Mouse (Mus musculus): ENCODE results near the gene Ap3s2. TPM values are rescaled to one million over a fixed set of nuclear protein-coding genes. Genes with fewer than 3 reads are reported as not detected.

Ap3s2 gene
- polyA plus RNA-seq, 1 experiment, result 14.3 TPM

DNA sequence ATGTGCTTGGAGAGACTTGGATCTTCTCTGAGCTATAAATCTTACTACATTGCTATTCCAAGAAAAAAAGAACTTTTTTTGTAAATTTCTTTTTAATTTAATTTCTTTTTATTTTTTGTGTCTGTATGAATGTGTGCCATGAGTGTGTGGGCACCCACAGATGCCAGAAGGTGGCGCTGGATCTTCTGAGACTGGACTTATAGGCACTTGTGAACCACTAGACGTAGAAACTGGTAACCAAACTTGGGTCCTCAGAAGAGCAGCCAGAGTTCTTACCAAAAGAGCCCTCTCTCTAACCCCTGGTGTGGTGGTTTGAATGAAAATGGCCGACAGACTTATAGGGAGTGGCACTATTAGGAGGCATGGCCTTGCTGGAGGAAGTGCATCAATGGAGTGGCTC is 30.6 kb upstream of the Ap3s2 start:
- no peaks in the 10 kb centered on the region for H3K79me2 ChIP-seq (ENCODE audit: control insufficient read depth, insufficient read depth)

DNA sequence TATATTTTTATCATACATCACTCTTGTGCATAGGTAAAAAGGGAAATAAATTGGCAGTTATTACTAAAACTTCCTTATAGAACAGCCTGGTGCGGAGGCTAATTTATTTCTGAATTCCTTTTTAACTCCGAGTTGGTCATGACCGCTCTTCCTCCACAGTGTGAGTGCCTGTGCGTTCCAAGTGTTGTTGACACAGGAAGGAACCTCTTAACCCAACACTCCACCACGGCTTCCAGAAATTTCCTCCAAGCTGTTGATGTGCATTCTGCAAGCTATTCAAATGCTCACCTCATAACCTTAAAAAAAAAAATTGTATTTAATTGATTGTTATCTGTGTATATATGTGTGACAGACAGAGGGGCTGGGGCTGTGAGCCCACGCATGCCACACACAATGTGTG is 29.8 kb upstream of the Ap3s2 start:
- Histone ChIP-seq H3K27me3 (ENCODE audit: control insufficient read depth, insufficient read depth, insufficient read length) (peaks cover 8% of the 10 kb centered on the region), H3K79me2 (ENCODE audit: control insufficient read depth, insufficient read depth) (no peaks in the 10 kb centered on the region), H3ac (ENCODE audit: control insufficient read depth, insufficient read length, low read depth) (no peak overlapping the region), H3K4me3 (ENCODE audit: insufficient read depth, poor library complexity, severe bottlenecking) (no peak overlapping the region), H3K36me3 (ENCODE audit: control insufficient read depth, insufficient read depth) (no peaks in the 10 kb centered on the region), H3K79me3 (ENCODE audit: low read depth) (no peaks in the 10 kb centered on the region)
- no peak for TF ChIP-seq MYOG (IDR thresholded peaks at IDR 0.05; ENCODE audit: control insufficient read depth, extremely low read depth, insufficient read length)
- TF ChIP-seq MAX (IDR thresholded peaks at IDR 0.05), result no peak
- no peak for TF ChIP-seq CEBPB (IDR thresholded peaks at IDR 0.05; ENCODE audit: low read depth)
- TF ChIP-seq CTCF (IDR thresholded peaks at IDR 0.05; ENCODE audit: control insufficient read depth, insufficient read depth, insufficient read length), result no peak
- no peak for TF ChIP-seq MYOD1 (IDR thresholded peaks at IDR 0.05; ENCODE audit: control insufficient read depth, insufficient read length, low read depth)
- TF ChIP-seq FOSL1 (IDR thresholded peaks at IDR 0.05; ENCODE audit: insufficient read depth, low read length, poor library complexity, severe bottlenecking), result no peak
- no peak for TF ChIP-seq USF1 (IDR thresholded peaks at IDR 0.05; ENCODE audit: low read depth)

More for the DNA sequence above, 30.6 kb upstream of the Ap3s2 start:
- no peak for TF ChIP-seq FOSL1 (IDR thresholded peaks at IDR 0.05; ENCODE audit: insufficient read depth, low read length, poor library complexity, severe bottlenecking)
- TF ChIP-seq MYOD1 (IDR thresholded peaks at IDR 0.05; ENCODE audit: control insufficient read depth, insufficient read length, low read depth), result no peak
- TF ChIP-seq CEBPB (IDR thresholded peaks at IDR 0.05; ENCODE audit: low read depth), result no peak
- TF ChIP-seq MYOG (IDR thresholded peaks at IDR 0.05; ENCODE audit: control insufficient read depth, extremely low read depth, insufficient read length), result no peak
- no peak for TF ChIP-seq MAX (IDR thresholded peaks at IDR 0.05)
- TF ChIP-seq USF1 (IDR thresholded peaks at IDR 0.05; ENCODE audit: low read depth), result no peak
- TF ChIP-seq CTCF (IDR thresholded peaks at IDR 0.05; ENCODE audit: control insufficient read depth, insufficient read depth, insufficient read length), result no peak
- Histone ChIP-seq H3K36me3 (ENCODE audit: control insufficient read depth, insufficient read depth) (no peaks in the 10 kb centered on the region), H3K4me3 (ENCODE audit: insufficient read depth, poor library complexity, severe bottlenecking) (no peak overlapping the region), H3ac (ENCODE audit: control insufficient read depth, insufficient read length, low read depth) (no peak overlapping the region), H3K27me3 (ENCODE audit: control insufficient read depth, insufficient read depth, insufficient read length) (peaks cover 8% of the 10 kb centered on the region), H3K79me3 (ENCODE audit: low read depth) (no peaks in the 10 kb centered on the region)

DNA sequence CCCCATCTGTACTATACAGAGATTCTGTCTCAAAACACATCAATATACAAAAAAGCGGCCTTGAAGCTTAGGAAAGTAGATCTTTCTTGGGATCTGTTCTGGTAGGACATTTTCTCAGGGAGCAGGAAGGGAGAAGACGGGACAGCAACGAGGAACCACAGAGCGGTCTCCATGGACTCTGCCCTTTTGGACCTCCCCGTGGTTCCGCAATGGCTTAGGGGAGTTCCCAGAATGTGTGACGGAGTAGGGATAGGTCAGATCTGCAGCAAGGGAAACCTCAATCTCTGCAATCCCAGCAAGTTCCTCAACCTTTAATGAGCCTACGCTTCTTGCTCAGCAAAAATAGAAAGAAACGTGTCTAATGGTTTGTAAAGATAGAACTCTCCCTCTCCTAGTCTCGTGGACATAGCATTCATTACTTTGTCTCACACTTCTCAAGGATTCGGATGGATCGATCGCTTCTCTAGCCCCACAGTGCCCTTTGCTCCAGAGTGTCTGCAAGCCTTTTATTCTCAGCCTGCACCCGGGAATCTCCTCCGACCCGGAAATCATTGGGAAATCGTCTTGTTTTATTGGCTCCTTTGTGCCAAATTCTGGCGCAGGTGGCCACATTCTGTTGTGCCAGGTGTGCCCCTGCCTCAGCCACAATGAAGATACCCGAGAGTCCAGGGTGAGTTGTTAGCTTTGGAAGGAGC is 15.2 kb upstream of the Ap3s2 start:
- Histone ChIP-seq H3K27me3 (ENCODE audit: control insufficient read depth, insufficient read depth, insufficient read length) (no peaks in the 10 kb centered on the region), H3K79me3 (ENCODE audit: low read depth) (no peaks in the 10 kb centered on the region), H3K79me2 (ENCODE audit: control insufficient read depth, insufficient read depth) (peaks cover 15% of the 10 kb centered on the region), H3K36me3 (ENCODE audit: control insufficient read depth, insufficient read depth) (no peaks in the 10 kb centered on the region), H3ac (ENCODE audit: control insufficient read depth, insufficient read length, low read depth) (peak overlapping the region; percentile 81), H3K4me3 (ENCODE audit: insufficient read depth, poor library complexity, severe bottlenecking) (peak overlapping the region; percentile 50)
- TF ChIP-seq FOSL1 (IDR thresholded peaks at IDR 0.05; ENCODE audit: insufficient read depth, low read length, poor library complexity, severe bottlenecking) (no peak), MAX (IDR thresholded peaks at IDR 0.05) (peak; percentile 6)

DNA sequence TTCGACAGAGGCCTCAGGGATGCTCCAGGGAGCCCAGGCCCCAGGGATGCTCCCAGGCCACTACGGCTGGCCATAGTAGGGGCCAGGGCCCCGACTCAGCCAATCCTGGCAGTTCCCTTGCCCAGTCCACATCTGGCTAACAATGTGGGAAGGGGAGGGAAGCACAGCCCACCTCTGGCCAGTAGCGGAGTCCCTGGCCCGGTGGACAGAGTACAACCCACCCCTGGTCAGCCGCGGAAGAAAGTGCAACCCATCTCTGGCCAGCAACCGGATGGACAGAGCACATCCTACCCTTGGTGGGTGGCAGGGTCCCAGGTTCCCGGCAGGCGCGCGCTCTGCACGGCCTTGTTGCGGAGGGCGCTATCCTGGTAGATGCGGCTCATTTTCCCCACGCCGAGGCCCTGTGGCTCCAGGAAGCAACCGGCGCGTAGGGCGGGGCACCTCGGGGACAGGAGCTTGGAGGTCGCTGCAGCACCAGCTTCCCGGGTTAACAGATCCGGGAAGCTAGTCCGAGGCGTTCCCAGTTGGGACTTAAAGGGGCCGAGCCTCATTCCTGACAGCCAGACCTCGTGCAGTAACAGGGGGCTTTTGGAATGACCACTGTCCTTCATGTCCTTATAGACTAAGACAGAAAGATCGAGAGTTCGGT is 14.5 kb upstream of the Ap3s2 start, which contains the start of gene Arpin:
Gene Arpin, minus strand, starts transcription at position 498 of the 649 bp plus-strand sequence.
- H3K27me3 ChIP-seq (ENCODE audit: control insufficient read depth, insufficient read depth, insufficient read length), result no peaks in the 10 kb centered on the region
- no peaks in the 10 kb centered on the region for H3K79me3 ChIP-seq (ENCODE audit: low read depth)
- H3K4me3 ChIP-seq (ENCODE audit: insufficient read depth, poor library complexity, severe bottlenecking), result peak within 1 kb of the TSS; percentile 50
- H3K36me3 ChIP-seq (ENCODE audit: control insufficient read depth, insufficient read depth), result peaks cover 1% of the 10 kb centered on the region
- H3ac ChIP-seq (ENCODE audit: control insufficient read depth, insufficient read length, low read depth), result peak within 1 kb of the TSS; percentile 81
- no peak for TF ChIP-seq CTCF (IDR thresholded peaks at IDR 0.05; ENCODE audit: control insufficient read depth, insufficient read depth, insufficient read length)
- TF ChIP-seq MAX (IDR thresholded peaks at IDR 0.05), result peak; percentile 26
- peaks cover 15% of the 10 kb centered on the region for H3K79me2 ChIP-seq (ENCODE audit: control insufficient read depth, insufficient read depth)

DNA sequence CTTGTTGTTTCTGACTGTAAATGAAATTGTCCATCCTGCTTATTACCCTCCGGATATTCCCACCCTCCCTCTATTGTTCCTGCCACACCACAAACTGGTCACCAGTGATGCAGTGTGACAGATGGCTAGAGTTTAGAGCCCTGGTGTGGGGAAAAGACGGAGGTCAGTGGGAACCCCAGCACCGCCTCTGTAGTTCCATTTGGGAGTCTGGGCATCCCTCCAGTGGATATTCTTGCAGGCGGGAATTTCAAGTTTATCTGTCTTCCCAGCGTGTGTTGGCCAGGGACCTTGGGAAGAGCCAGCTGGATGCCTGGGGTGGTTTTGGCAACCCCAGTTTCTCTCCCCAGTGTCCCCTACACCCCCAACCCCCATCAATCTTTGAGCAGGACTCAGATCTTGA is 14.0 kb upstream of the Ap3s2 start:
- peaks cover 15% of the 10 kb centered on the region for H3K79me2 ChIP-seq (ENCODE audit: control insufficient read depth, insufficient read depth)
- H3K36me3 ChIP-seq (ENCODE audit: control insufficient read depth, insufficient read depth), result peaks cover 4% of the 10 kb centered on the region
- H3K27me3 ChIP-seq (ENCODE audit: control insufficient read depth, insufficient read depth, insufficient read length), result no peaks in the 10 kb centered on the region
- TF ChIP-seq USF1 (IDR thresholded peaks at IDR 0.05; ENCODE audit: low read depth), result no peak
- no peak for TF ChIP-seq MAX (IDR thresholded peaks at IDR 0.05)
- TF ChIP-seq MYOD1 (IDR thresholded peaks at IDR 0.05; ENCODE audit: control insufficient read depth, insufficient read length, low read depth), result peak; percentile 17
- no peaks in the 10 kb centered on the region for H3K79me3 ChIP-seq (ENCODE audit: low read depth)
- peak overlapping the region; percentile 81 for H3ac ChIP-seq (ENCODE audit: control insufficient read depth, insufficient read length, low read depth)
- peak overlapping the region; percentile 50 for H3K4me3 ChIP-seq (ENCODE audit: insufficient read depth, poor library complexity, severe bottlenecking)

DNA sequence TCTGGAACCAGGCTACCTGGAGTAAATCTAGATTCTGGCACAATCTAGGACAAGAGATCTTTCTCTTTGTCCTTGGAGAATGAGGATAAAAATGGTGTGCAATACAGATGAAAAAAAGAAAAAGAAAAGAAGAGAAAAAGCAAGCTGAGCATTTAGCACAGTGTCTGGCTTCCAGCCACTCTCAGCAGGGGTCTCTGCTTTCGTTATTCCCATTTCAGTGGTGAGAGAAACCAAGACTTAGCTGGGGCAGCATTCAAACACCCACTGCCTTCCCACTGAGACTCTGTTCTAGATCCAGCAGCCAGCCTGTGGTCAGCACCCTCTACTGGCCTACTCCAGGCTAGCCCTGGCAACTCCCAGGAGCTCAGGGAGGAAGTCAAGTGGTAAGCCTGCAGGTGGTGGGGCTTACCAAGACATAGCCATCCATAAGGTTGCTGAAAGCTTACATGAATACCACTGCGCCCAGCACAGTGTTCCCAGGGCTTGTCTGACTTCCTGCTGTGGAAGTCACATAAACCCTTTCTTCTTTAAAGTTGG is 8.1 kb upstream of the Ap3s2 start:
- no peak for TF ChIP-seq MYOD1 (IDR thresholded peaks at IDR 0.05; ENCODE audit: control insufficient read depth, insufficient read length, low read depth)
- no peak for TF ChIP-seq MYOG (IDR thresholded peaks at IDR 0.05; ENCODE audit: control insufficient read depth, extremely low read depth, insufficient read length)
- no peak for TF ChIP-seq CTCF (IDR thresholded peaks at IDR 0.05; ENCODE audit: control insufficient read depth, insufficient read depth, insufficient read length)
- no peak for TF ChIP-seq USF1 (IDR thresholded peaks at IDR 0.05; ENCODE audit: low read depth)
- no peak for TF ChIP-seq MAX (IDR thresholded peaks at IDR 0.05)
- TF ChIP-seq CEBPB (IDR thresholded peaks at IDR 0.05; ENCODE audit: low read depth), result no peak
- no peak for TF ChIP-seq FOSL1 (IDR thresholded peaks at IDR 0.05; ENCODE audit: insufficient read depth, low read length, poor library complexity, severe bottlenecking)
- Histone ChIP-seq H3ac (ENCODE audit: control insufficient read depth, insufficient read length, low read depth) (no peak overlapping the region), H3K4me3 (ENCODE audit: insufficient read depth, poor library complexity, severe bottlenecking) (no peak overlapping the region), H3K27me3 (ENCODE audit: control insufficient read depth, insufficient read depth, insufficient read length) (no peaks in the 10 kb centered on the region), H3K79me3 (ENCODE audit: low read depth) (no peaks in the 10 kb centered on the region), H3K36me3 (ENCODE audit: control insufficient read depth, insufficient read depth) (peaks cover 36% of the 10 kb centered on the region), H3K79me2 (ENCODE audit: control insufficient read depth, insufficient read depth) (peaks cover under 1% of the 10 kb centered on the region)
